Mouse (Mus musculus) neural tube, embryonic 14.5 days (tissue): ENCODE measurements around the gene Il6st. TPM values are rescaled to one million over a fixed set of nuclear protein-coding genes. Genes with fewer than 3 reads are reported as not detected.

ENCODE experiments used
- ATAC-seq: fragments of 200-750 bp; cut with Nextera tagmentation; 2 replicates; pipeline ENCODE4 v1.8.0; 2017; ENCODE audit warnings: low read depth, mild to moderate bottlenecking, moderate TSS enrichment, moderate library complexity
- H3K27ac ChIP-seq: fragments of 300-500 bp; sonication (generic); 2 replicates; pipeline ENCODE4 v1.5.1; 2014; ENCODE audit warnings: low read depth, mild to moderate bottlenecking, control low read depth, low read length, moderate library complexity, mixed read lengths
- H3K27me3 ChIP-seq: fragments of 300-500 bp; sonication (generic); 2 replicates; pipeline ENCODE4 v1.6.1; 2014; ENCODE audit warnings: low read length; ENCODE audit not compliant: control insufficient read depth, insufficient read depth
- H3K36me3 ChIP-seq: fragments of 300-500 bp; sonication (generic); 2 replicates; pipeline ENCODE4 v1.6.1; 2014; ENCODE audit warnings: low read length, mixed read lengths; ENCODE audit not compliant: control insufficient read depth, insufficient read depth
- H3K4me1 ChIP-seq: fragments of 300-500 bp; sonication (generic); 2 replicates; pipeline ENCODE4 v1.6.1; 2014; ENCODE audit warnings: low read length; ENCODE audit not compliant: control insufficient read depth, insufficient read depth
- H3K4me2 ChIP-seq: fragments of 300-500 bp; sonication (generic); 2 replicates; pipeline ENCODE4 v1.6.1; 2014; ENCODE audit warnings: mild to moderate bottlenecking, low read depth, low read length, control low read depth
- H3K4me3 ChIP-seq: fragments of 300-500 bp; sonication (generic); 2 replicates; pipeline ENCODE4 v1.5.1; 2014; ENCODE audit warnings: low read depth, low read length, control low read depth, mixed read lengths
- H3K9ac ChIP-seq: fragments of 300-500 bp; sonication (generic); replicated peaks from 2 replicates; pipeline ENCODE4 v1.6.1; 2014; ENCODE audit warnings: low read depth, mild to moderate bottlenecking, control low read depth, low read length, mixed read lengths
- H3K9me3 ChIP-seq: fragments of 300-500 bp; sonication (generic); 2 replicates; pipeline ENCODE4 v1.6.1; 2016; ENCODE audit warnings: low read length; ENCODE audit not compliant: control insufficient read depth
- WGBS: fragments of 180-500 bp; shearing (Covaris S2); extraction: QIAGEN DNeasy Blood & Tissue Kit; methylation state at CpG from one replicate; pipeline ENCODE4 v1.1.7; 2014; 5-methylcytosine and 5-hydroxymethylcytosine counted together
- polyA plus RNA-seq: library from polyadenylated mRNA; unstranded; fragments of >200 nt; fragmentation: Nextera tagmentation; extraction: Ambion mirVana; gene quantifications from 2 replicates; pipeline ENCODE4 v1.2.1, GENCODE M21; 2014

The Il6st gene
- polyA plus RNA-seq, 1 experiment from 2014 or later: 21.9 TPM

- Histone ChIP-seq H3K36me3 (peaks cover 18% of the 10 kb centered on the region; the same call in 1 of the 2 replicates), H3K9me3 (no peaks in the 10 kb centered on the region), H3K27ac (no peak overlapping the region), H3K4me2 (no peak overlapping the region), H3K4me1 (no peaks in the 10 kb centered on the region), H3K4me3 (no peak overlapping the region), H3K27me3 (no peaks in the 10 kb centered on the region), H3K9ac (no peak overlapping the region)
- WGBS: 97% methylated on average over 3 of the region's 3 CpGs
- no peak for ATAC-seq
These were observed 26.2 kb downstream of the Il6st start for GRCm38 (mm10) chr13:112490036-112490435.

GRCm38 (mm10) chr13:112491636-112492284 lies 27.9 kb downstream of the Il6st start:
- Histone ChIP-seq H3K36me3 (peaks cover 20% of the 10 kb centered on the region; the same call in 1 of the 2 replicates), H3K9ac (no peak overlapping the region)
- WGBS: 75% methylated on average over 14 of the region's 14 CpGs

GRCm38 (mm10) chr13:112492285-112492678 lies 28.4 kb downstream of the Il6st start:
- Histone ChIP-seq H3K9me3 (no peaks in the 10 kb centered on the region), H3K9ac (no peak overlapping the region), H3K27me3 (no peaks in the 10 kb centered on the region), H3K36me3 (peaks cover 21% of the 10 kb centered on the region; the same call in 1 of the 2 replicates), H3K4me3 (no peak overlapping the region), H3K4me2 (no peak overlapping the region), H3K27ac (no peak overlapping the region), H3K4me1 (no peaks in the 10 kb centered on the region)
- no peak for ATAC-seq
- 92% methylated on average over 1 of the region's 1 CpGs for WGBS

More at GRCm38 (mm10) chr13:112491636-112492284, 27.9 kb downstream of the Il6st start:
- ATAC-seq: no peak
- no peaks in the 10 kb centered on the region for H3K27me3 ChIP-seq
- H3K4me1 ChIP-seq: no peaks in the 10 kb centered on the region
- H3K27ac ChIP-seq: no peak overlapping the region
- no peak overlapping the region for H3K4me2 ChIP-seq
- H3K9me3 ChIP-seq: no peaks in the 10 kb centered on the region
- no peak overlapping the region for H3K4me3 ChIP-seq

GRCm38 (mm10) chr13:112494590-112494989 lies 30.7 kb downstream of the Il6st start:
- ATAC-seq: no peak
- Histone ChIP-seq H3K4me1 (no peaks in the 10 kb centered on the region), H3K36me3 (peaks cover 30% of the 10 kb centered on the region; the same call in 1 of the 2 replicates), H3K9me3 (no peaks in the 10 kb centered on the region), H3K9ac (no peak overlapping the region), H3K27ac (no peak overlapping the region), H3K27me3 (no peaks in the 10 kb centered on the region), H3K4me2 (no peak overlapping the region), H3K4me3 (no peak overlapping the region)
- WGBS: 97% methylated on average over 12 of the region's 12 CpGs

- H3K4me3 ChIP-seq: no peak overlapping the region
- H3K9me3 ChIP-seq: no peaks in the 10 kb centered on the region
- ATAC-seq: no peak
- H3K4me2 ChIP-seq: no peak overlapping the region
- H3K27ac ChIP-seq: no peak overlapping the region
- H3K27me3 ChIP-seq: no peaks in the 10 kb centered on the region
- no peaks in the 10 kb centered on the region for H3K4me1 ChIP-seq
- H3K9ac ChIP-seq: no peak overlapping the region
- H3K36me3 ChIP-seq: peaks cover 51% of the 10 kb centered on the region
- 94% methylated on average over 4 of the region's 4 CpGs for WGBS
These were observed 36.2 kb downstream of the Il6st start for GRCm38 (mm10) chr13:112500027-112500426.

- H3K27ac ChIP-seq: no peak overlapping the region
- 97% methylated on average over 9 of the region's 9 CpGs for WGBS
- ATAC-seq: no peak
- no peaks in the 10 kb centered on the region for H3K4me1 ChIP-seq
- no peaks in the 10 kb centered on the region for H3K9me3 ChIP-seq
- H3K9ac ChIP-seq: no peak overlapping the region
- H3K4me2 ChIP-seq: no peak overlapping the region
- H3K36me3 ChIP-seq: peaks cover 55% of the 10 kb centered on the region
- no peak overlapping the region for H3K4me3 ChIP-seq
- no peaks in the 10 kb centered on the region for H3K27me3 ChIP-seq
These were observed 36.6 kb downstream of the Il6st start for GRCm38 (mm10) chr13:112500466-112500865.

GRCm38 (mm10) chr13:112503846-112504245 lies 40.0 kb downstream of the Il6st start:
- Histone ChIP-seq H3K4me1 (no peaks in the 10 kb centered on the region), H3K4me2 (no peak overlapping the region), H3K36me3 (peaks cover 51% of the 10 kb centered on the region), H3K27me3 (no peaks in the 10 kb centered on the region), H3K9me3 (no peaks in the 10 kb centered on the region), H3K9ac (no peak overlapping the region), H3K4me3 (no peak overlapping the region), H3K27ac (no peak overlapping the region)
- WGBS: 96% methylated on average over 13 of the region's 13 CpGs
- ATAC-seq: no peak

GRCm38 (mm10) chr13:112505436-112505835 lies 41.6 kb downstream of the Il6st start:
- peaks cover 39% of the 10 kb centered on the region for H3K36me3 ChIP-seq
- 94% methylated on average over 6 of the region's 6 CpGs for WGBS
- H3K4me2 ChIP-seq: no peak overlapping the region
- no peaks in the 10 kb centered on the region for H3K9me3 ChIP-seq
- ATAC-seq: no peak
- H3K9ac ChIP-seq: no peak overlapping the region
- no peak overlapping the region for H3K4me3 ChIP-seq
- H3K4me1 ChIP-seq: no peaks in the 10 kb centered on the region
- H3K27ac ChIP-seq: no peak overlapping the region
- no peaks in the 10 kb centered on the region for H3K27me3 ChIP-seq

GRCm38 (mm10) chr13:112506766-112507165 lies 42.9 kb downstream of the Il6st start:
- Histone ChIP-seq H3K4me3 (no peak overlapping the region), H3K9me3 (no peaks in the 10 kb centered on the region), H3K4me2 (no peak overlapping the region), H3K9ac (no peak overlapping the region), H3K27me3 (no peaks in the 10 kb centered on the region), H3K4me1 (no peaks in the 10 kb centered on the region), H3K36me3 (peaks cover 26% of the 10 kb centered on the region), H3K27ac (no peak overlapping the region)
- 82% methylated on average over 13 of the region's 13 CpGs for WGBS
- no peak for ATAC-seq
